Comparison of ENCODE assay signal across 8 mouse cellular contexts in the genomic region with DNA sequence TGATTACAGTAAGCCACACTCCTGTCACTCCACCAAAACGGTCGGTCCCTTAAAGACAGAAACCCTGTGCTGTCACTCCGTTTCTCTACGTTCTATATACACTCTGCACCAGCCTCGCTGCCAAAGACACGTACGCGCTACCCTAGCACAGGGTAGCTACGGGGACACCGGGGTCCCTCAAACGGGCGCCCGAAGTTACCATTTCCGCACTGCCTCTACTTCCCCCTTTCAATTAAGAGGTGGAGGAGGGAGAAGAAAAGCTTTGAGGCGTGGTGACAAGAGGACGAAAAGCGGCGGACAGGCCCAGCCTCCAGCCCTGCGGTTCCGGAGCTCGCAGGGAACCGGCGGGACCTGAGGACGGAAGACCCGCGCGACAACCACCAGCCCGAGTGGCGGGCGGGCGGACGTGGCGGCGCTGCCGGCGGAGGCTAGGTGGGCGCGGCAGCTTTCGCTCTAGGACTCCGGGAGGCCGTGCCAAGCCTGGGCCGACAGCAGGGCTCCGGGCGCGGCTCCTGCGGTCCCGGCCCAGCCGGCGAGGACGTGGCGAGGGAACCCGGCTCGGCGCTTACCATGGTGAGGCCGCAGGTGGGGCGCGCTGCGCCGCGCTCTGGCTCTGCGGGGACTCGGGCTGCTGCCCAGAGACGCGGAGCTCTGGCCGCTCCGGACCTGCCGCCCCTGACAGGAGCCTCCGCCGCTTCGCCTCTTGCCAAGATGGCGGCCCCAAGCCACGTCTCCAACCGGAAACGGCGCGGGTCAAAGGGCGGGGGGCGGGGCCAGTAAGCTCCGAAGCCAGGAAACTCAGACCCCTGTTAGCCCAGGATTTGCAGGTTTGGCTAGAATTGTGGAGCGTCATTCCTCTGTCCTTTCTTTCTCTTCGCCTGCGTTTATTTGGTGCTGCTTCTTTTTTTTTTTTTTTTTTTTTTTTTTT. TPM values are rescaled to one million over a fixed set of nuclear protein-coding genes. Genes with fewer than 3 reads are reported as not detected.
A peak's percentile ranks its signal among the peaks of the same experiment; 100 is the strongest.
DNase-seq lines count a peak whose midpoint lies in the region; ATAC-seq lines count a peak whose summit lies in the region.

A gene (minus strand): TSS at position 745 of the 928 bp plus-strand sequence.
A gene (plus strand): TSS at position 808 of the 928 bp plus-strand sequence.

- H3K27me3 ChIP-seq in heart, embryonic 13.5 days (replicated peaks) = no peaks in the 10 kb centered on the region
- no peaks in the 10 kb centered on the region for H3K27me3 ChIP-seq in liver, embryonic 12.5 days (replicated peaks)
- no peaks in the 10 kb centered on the region for H3K27me3 ChIP-seq in stomach, embryonic 15.5 days (replicated peaks)

- H3K4me1 ChIP-seq in heart, embryonic 13.5 days = peaks cover 42% of the 10 kb centered on the region
- peaks cover 46% of the 10 kb centered on the region for H3K4me1 ChIP-seq in liver, embryonic 12.5 days
- H3K4me1 ChIP-seq in stomach, embryonic 15.5 days = peaks cover 8% of the 10 kb centered on the region

- peak within 1 kb of the TSS; percentile 88 for H3K4me3 ChIP-seq in heart, embryonic 13.5 days
- peak within 1 kb of the TSS; percentile 94 for H3K4me3 ChIP-seq in liver, embryonic 12.5 days
- peak within 1 kb of the TSS; percentile 97 for H3K4me3 ChIP-seq in stomach, embryonic 15.5 days (replicated peaks)

- H3K4me2 ChIP-seq in heart, embryonic 13.5 days = peak within 1 kb of the TSS; percentile 82
- peak within 1 kb of the TSS; percentile 84 for H3K4me2 ChIP-seq in liver, embryonic 12.5 days
- peak within 1 kb of the TSS; percentile 73 for H3K4me2 ChIP-seq in stomach, embryonic 15.5 days

- peak within 1 kb of the TSS; percentile 98 for H3K27ac ChIP-seq in heart, embryonic 13.5 days (replicated peaks)
- H3K27ac ChIP-seq in liver, embryonic 12.5 days = peak within 1 kb of the TSS; percentile 95
- peak within 1 kb of the TSS; percentile 98 for H3K27ac ChIP-seq in stomach, embryonic 15.5 days

- under 1% methylated on average over 82 of the region's 82 CpGs for WGBS in heart, embryonic 13.5 days
- under 1% methylated on average over 74 of the region's 82 CpGs for WGBS in liver, embryonic 12.5 days (ENCODE audit: insufficient replicate concordance)
- under 1% methylated on average over 79 of the region's 82 CpGs for WGBS in stomach, embryonic 15.5 days

- DNase-seq in CD4-positive helper T cell, adult 2 months (ENCODE audit: low read depth, low spot score) = peak; percentile 92
- DNase-seq in brain, embryonic 18.5 days (ENCODE audit: low read depth, low spot score) = peak; percentile 82
- peak; percentile 92 for DNase-seq in kidney, postnatal 10 days
- peak; percentile 74 to 78 for DNase-seq in natural killer cell, adult 2 months (ENCODE audit: low spot score in 2 of 2)

- H3K9ac ChIP-seq in heart, embryonic 13.5 days = peak within 1 kb of the TSS; percentile 98
- H3K9ac ChIP-seq in liver, embryonic 12.5 days = peak within 1 kb of the TSS; percentile 96
- peak within 1 kb of the TSS; percentile 98 for H3K9ac ChIP-seq in stomach, embryonic 15.5 days

- no peaks in the 10 kb centered on the region for H3K9me3 ChIP-seq in heart, embryonic 13.5 days
- no peaks in the 10 kb centered on the region for H3K9me3 ChIP-seq in liver, embryonic 12.5 days (replicated peaks)
- no peaks in the 10 kb centered on the region for H3K9me3 ChIP-seq in stomach, embryonic 15.5 days

- ATAC-seq in erythroid progenitor cell, adult 5-6 weeks (replicated peaks; ENCODE audit: low FRiP score, poor library complexity, severe bottlenecking) = peak; percentile 95
- ATAC-seq in heart, embryonic 13.5 days (ENCODE audit: extremely low read depth, insufficient number of reproducible peaks, low FRiP score, low TSS enrichment) = peak; percentile 84
- peak; percentile 89 for ATAC-seq in liver, embryonic 12.5 days
- ATAC-seq in stomach, embryonic 15.5 days (ENCODE audit: insufficient read depth, low FRiP score, low read depth) = peak; percentile 90

- no peaks in the 10 kb centered on the region for H3K36me3 ChIP-seq in heart, embryonic 13.5 days
- H3K36me3 ChIP-seq in liver, embryonic 12.5 days = 0 out of 2 replicates have a peak, but pooled peaks cover 2% of the 10 kb centered on the region
- H3K36me3 ChIP-seq in stomach, embryonic 15.5 days = no peaks in the 10 kb centered on the region

RNA-seq across cellular contexts. Expression of the first gene that starts in this region (rescaled TPM):
- total RNA-seq in erythroid progenitor cell, adult 5-6 weeks (2015; ENCODE audit: low replicate concordance) = 64.6 and 68.1 TPM in 2 replicates
- total RNA-seq in erythroid progenitor cell, adult 5-6 weeks (2017; ENCODE audit: low replicate concordance) = 58.0 and 97.5 TPM in 2 replicates
- polyA plus RNA-seq in heart, embryonic 13.5 days (2015; fragmentation: Nextera tagmentation; extraction: Ambion mirVana) = 114 and 119 TPM in 2 replicates
- polyA plus RNA-seq in liver, embryonic 12.5 days (2016; fragmentation: Nextera tagmentation; extraction: Ambion mirVana) = 127 TPM in 2 replicates
- polyA plus RNA-seq in stomach, embryonic 15.5 days (2015; fragmentation: Nextera tagmentation; extraction: Ambion mirVana) = 189 and 208 TPM in 2 replicates

RNA-seq across cellular contexts. Expression of the second gene that starts in this region (rescaled TPM):
- 15.1 and 18.4 TPM in 2 replicates for total RNA-seq in erythroid progenitor cell, adult 5-6 weeks (2015; ENCODE audit: low replicate concordance)
- 4.7 and 18.2 TPM in 2 replicates for total RNA-seq in erythroid progenitor cell, adult 5-6 weeks (2017; ENCODE audit: low replicate concordance)
- 65.7 and 68.6 TPM in 2 replicates for polyA plus RNA-seq in heart, embryonic 13.5 days (2015; fragmentation: Nextera tagmentation; extraction: Ambion mirVana)
- 24.3 and 24.7 TPM in 2 replicates for polyA plus RNA-seq in liver, embryonic 12.5 days (2016; fragmentation: Nextera tagmentation; extraction: Ambion mirVana)
- 84.3 and 84.4 TPM in 2 replicates for polyA plus RNA-seq in stomach, embryonic 15.5 days (2015; fragmentation: Nextera tagmentation; extraction: Ambion mirVana)

Comparison
In these comparisons a context has a peak if more than half of its experiments do, and no peak if none do; other contexts are left out.
1. Peak in every context shown above with its lines: DNase-seq, ATAC-seq, H3K4me3 ChIP-seq and H3K27ac ChIP-seq.